Mouse (Mus musculus) heart, embryonic 13.5 days (tissue): ENCODE measurements around the gene Dusp22. TPM values are rescaled to one million over a fixed set of nuclear protein-coding genes. Genes with fewer than 3 reads are reported as not detected.

Source experiments
- ATAC-seq: fragments of 200-750 bp; cut with Nextera tagmentation; 2 replicates; pipeline ENCODE4 v1.8.0; 2017; ENCODE audit warnings: moderate TSS enrichment; ENCODE audit not compliant: insufficient number of reproducible peaks, low FRiP score, low TSS enrichment; ENCODE audit errors: extremely low read depth
- H3K27ac ChIP-seq: fragments of 300-500 bp; sonication (generic); replicated peaks from 2 replicates; pipeline ENCODE4 v1.5.1; 2015; ENCODE audit warnings: moderate library complexity, mild to moderate bottlenecking, inconsistent platforms
- H3K27me3 ChIP-seq: fragments of 300-500 bp; sonication (generic); replicated peaks from 2 replicates; pipeline ENCODE4 v1.6.1; 2015; ENCODE audit warnings: mild to moderate bottlenecking, inconsistent platforms
- H3K36me3 ChIP-seq: fragments of 300-500 bp; sonication (generic); 2 replicates; pipeline ENCODE4 v1.6.1; 2015; ENCODE audit warnings: mild to moderate bottlenecking, inconsistent platforms
- H3K4me1 ChIP-seq: fragments of 300-500 bp; sonication (generic); 2 replicates; pipeline ENCODE4 v1.6.1; 2015; ENCODE audit warnings: inconsistent platforms
- H3K4me2 ChIP-seq: fragments of 300-500 bp; sonication (generic); 2 replicates; pipeline ENCODE4 v1.6.1; 2015; ENCODE audit warnings: inconsistent platforms, mild to moderate bottlenecking, moderate library complexity
- H3K4me3 ChIP-seq: fragments of 300-500 bp; sonication (generic); 2 replicates; pipeline ENCODE4 v1.5.1; 2015; ENCODE audit warnings: moderate library complexity, mild to moderate bottlenecking, inconsistent platforms
- H3K9ac ChIP-seq: fragments of 300-500 bp; sonication (generic); 2 replicates; pipeline ENCODE4 v1.6.1; 2015; ENCODE audit warnings: inconsistent platforms, mild to moderate bottlenecking, moderate library complexity
- H3K9me3 ChIP-seq: fragments of 300-500 bp; sonication (generic); 2 replicates; pipeline ENCODE4 v1.6.1; 2016; ENCODE audit warnings: inconsistent platforms
- WGBS: fragments of 180-500 bp; shearing (Covaris S2); methylation state at CpG from one replicate; pipeline ENCODE4 v1.1.7; 2015; ENCODE audit warnings: mixed read lengths; 5-methylcytosine and 5-hydroxymethylcytosine counted together
- polyA plus RNA-seq: library from polyadenylated mRNA; unstranded; fragments of >200 nt; fragmentation: Nextera tagmentation; extraction: Ambion mirVana; gene quantifications from 2 replicates; pipeline ENCODE4 v1.2.1, GENCODE M21; 2015

The Dusp22 gene
- polyA plus RNA-seq, 1 experiment from 2014 or later, result 18.5 TPM

DNA sequence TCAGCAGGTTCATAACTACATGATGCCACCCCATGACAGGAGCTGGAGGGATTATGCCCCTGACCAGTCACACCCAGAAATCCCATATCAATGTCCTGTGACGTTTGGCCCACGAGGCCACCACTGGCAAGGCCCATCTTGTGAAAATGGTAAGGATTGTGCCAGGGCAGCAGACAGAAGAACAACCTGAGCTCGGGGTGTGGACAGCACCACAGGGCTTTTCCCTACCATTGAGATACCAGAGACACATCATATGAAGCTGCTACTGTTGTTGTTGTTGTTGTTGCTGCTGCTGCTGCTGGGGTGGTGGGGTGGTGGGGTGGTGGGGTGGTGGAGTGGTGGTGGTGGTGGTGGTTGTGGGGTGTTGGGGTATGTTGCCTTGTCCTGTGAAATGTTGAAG, 93.6 kb downstream of the Dusp22 start:
- no peak overlapping the region for H3K4me2 ChIP-seq
- H3K4me1 ChIP-seq, result peaks cover 23% of the 10 kb centered on the region
- peaks cover 78% of the 10 kb centered on the region for H3K27me3 ChIP-seq
- H3K4me3 ChIP-seq, result no peak overlapping the region
- no peak overlapping the region for H3K9ac ChIP-seq
- no peaks in the 10 kb centered on the region for H3K36me3 ChIP-seq
- no peak overlapping the region for H3K27ac ChIP-seq
- WGBS, result 68% methylated on average over 3 of the region's 3 CpGs
- ATAC-seq, result no peak
- no peaks in the 10 kb centered on the region for H3K9me3 ChIP-seq

DNA sequence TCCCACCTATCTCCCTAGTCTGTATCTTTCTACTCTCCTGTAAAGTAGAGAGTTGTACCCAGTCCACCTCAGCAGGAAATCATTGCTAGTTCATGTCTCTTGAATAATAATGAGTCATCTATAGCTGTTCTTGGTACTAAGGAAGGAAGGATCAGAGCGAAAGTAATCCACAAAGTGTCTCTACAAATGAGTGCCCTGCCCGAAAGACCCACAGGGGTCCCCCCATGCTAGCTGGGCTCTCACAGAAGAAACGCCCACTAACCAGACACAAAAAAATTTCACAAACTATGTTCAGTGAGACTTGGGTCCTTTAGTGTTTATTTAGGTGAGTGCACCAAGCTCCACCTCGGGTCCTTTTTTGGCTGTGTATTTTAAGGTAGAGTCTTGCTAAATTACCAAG, 94.3 kb downstream of the Dusp22 start:
- 74% methylated on average over 4 of the region's 4 CpGs for WGBS
- H3K4me1 ChIP-seq, result peaks cover 17% of the 10 kb centered on the region
- H3K36me3 ChIP-seq, result no peaks in the 10 kb centered on the region
- no peak for ATAC-seq
- no peaks in the 10 kb centered on the region for H3K9me3 ChIP-seq
- H3K4me3 ChIP-seq, result no peak overlapping the region
- no peak overlapping the region for H3K4me2 ChIP-seq
- H3K27me3 ChIP-seq, result peaks cover 72% of the 10 kb centered on the region
- no peak overlapping the region for H3K9ac ChIP-seq
- no peak overlapping the region for H3K27ac ChIP-seq

DNA sequence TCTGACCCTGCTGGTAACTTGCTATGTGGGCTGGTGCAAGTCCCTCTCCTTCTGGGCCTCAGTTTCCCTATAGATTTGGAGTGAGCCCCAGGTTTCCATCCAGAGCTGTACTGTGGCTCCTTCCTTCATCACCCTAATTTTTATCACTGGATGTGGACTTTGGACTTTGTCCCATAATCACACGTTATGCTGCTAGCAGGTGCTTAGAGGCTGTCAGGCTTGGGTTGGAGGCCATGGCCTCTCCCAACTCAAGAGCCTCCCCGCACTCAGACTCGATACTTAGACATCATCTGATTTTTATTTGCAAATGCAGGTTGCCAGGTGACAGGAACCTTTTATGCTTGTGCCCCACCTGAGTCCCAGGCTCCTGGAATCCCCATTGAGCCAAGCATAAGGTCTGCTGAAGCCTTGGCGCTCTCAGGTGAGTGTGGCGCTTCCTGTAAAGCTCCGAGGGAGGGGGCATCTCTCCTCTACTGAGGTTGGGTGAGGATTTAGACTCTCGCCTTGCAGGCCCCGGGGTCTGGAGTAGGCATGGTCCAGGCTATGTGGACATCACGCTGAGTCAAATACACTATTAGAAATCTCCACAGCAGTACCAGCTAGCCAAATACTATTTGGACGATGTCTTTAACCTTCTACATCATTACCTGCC, 95.2 kb downstream of the Dusp22 start:
- Histone ChIP-seq H3K4me3 (no peak overlapping the region), H3K36me3 (no peaks in the 10 kb centered on the region), H3K4me2 (no peak overlapping the region), H3K4me1 (peaks cover 8% of the 10 kb centered on the region), H3K9ac (no peak overlapping the region), H3K9me3 (no peaks in the 10 kb centered on the region), H3K27ac (no peak overlapping the region), H3K27me3 (peaks cover 63% of the 10 kb centered on the region)
- ATAC-seq, result no peak
- WGBS, result 74% methylated on average over 10 of the region's 10 CpGs

DNA sequence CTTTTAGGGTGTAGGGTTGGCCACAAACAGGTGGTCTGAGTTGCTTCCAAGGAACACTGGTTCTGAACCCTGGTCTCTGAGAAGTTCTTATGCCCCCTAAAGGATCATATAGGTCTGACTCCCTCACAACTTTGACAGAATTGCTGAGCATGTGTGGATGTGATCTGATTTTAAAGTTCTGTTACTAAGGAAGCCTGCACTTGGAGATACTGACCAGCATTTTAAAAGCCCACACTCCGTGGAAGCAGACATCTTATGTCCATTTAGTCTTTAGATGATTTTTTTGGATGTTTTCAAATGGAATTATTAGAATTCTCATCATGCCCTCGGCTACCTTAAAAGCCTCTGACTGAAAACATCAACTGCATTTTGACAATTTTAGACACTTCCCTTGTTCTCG, 95.8 kb downstream of the Dusp22 start:
- no peak for ATAC-seq
- H3K27me3 ChIP-seq, result peaks cover 56% of the 10 kb centered on the region
- H3K4me2 ChIP-seq, result no peak overlapping the region
- no peaks in the 10 kb centered on the region for H3K36me3 ChIP-seq
- H3K4me1 ChIP-seq, result peaks cover 2% of the 10 kb centered on the region
- H3K27ac ChIP-seq, result no peak overlapping the region
- H3K9ac ChIP-seq, result no peak overlapping the region
- H3K4me3 ChIP-seq, result no peak overlapping the region
- 64% methylated on average over 3 of the region's 3 CpGs for WGBS
- no peaks in the 10 kb centered on the region for H3K9me3 ChIP-seq

DNA sequence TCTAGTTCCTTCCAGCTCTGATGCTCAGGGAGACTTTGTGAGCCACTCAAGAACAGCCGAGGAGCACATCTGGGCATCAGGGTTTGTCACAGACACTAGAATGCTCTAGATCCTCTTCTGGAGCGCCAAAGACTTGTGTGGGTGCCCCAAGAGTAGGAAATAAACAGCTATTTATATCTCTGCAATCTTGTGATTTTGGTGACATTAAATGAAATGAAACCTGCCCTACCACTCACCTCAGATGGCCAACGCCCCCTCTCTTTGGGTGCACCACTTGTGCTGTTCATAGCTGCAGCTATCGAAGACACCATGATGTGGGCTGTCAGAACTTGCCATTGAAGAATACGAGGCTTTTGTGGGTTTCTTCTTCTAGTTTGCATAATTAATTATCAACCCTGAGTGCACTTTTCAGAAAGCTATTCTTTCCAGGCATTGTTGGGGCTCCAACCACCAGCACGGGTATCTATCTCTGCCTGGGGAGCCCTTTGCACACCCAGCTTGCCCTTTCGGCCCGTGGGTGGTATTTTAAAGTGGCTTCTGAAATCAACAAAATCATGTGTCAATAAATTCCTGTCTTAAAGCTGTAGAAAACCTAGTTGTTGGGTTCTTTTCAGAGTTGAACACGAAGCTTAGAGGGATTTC, 96.3 kb downstream of the Dusp22 start:
- H3K9me3 ChIP-seq, result no peaks in the 10 kb centered on the region
- WGBS, result 69% methylated on average over 9 of the region's 9 CpGs
- no peaks in the 10 kb centered on the region for H3K36me3 ChIP-seq
- H3K9ac ChIP-seq, result no peak overlapping the region
- H3K27ac ChIP-seq, result no peak overlapping the region
- no peaks in the 10 kb centered on the region for H3K4me1 ChIP-seq
- no peak overlapping the region for H3K4me3 ChIP-seq
- ATAC-seq, result no peak
- H3K27me3 ChIP-seq, result peaks cover 51% of the 10 kb centered on the region
- no peak overlapping the region for H3K4me2 ChIP-seq

DNA sequence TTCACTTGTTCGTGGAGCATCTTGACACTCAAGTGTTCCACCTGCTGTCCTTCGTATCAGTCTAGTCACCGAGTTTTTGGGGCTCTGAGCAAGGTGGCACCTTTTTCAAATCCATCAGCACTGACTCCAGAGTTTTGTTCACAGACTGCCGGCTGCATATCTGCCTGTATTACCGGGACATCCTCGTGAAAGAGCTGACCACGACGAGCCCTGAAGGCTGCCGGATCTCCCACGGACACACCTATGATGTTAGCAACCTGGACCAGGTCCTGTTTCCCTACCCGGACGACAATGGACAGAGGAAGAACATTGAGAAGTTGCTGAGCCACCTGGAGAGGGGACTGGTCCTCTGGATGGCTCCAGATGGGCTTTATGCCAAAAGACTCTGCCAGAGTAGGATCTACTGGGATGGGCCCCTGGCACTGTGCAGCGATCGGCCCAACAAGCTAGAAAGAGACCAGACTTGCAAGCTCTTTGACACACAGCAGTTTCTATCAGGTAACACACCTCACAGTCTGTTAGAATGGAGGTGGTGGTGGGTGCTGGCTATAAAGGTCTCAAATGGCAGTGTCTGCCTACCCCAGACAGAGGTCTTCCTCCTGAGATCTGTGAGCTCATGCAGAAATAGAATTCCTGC, 97.6 kb downstream of the Dusp22 start:
- WGBS, result 72% methylated on average over 14 of the region's 14 CpGs
- Histone ChIP-seq H3K4me3 (no peak overlapping the region), H3K27ac (no peak overlapping the region), H3K36me3 (no peaks in the 10 kb centered on the region), H3K9me3 (no peaks in the 10 kb centered on the region), H3K27me3 (peaks cover 38% of the 10 kb centered on the region), H3K9ac (no peak overlapping the region), H3K4me1 (no peaks in the 10 kb centered on the region), H3K4me2 (no peak overlapping the region)
- no peak for ATAC-seq

DNA sequence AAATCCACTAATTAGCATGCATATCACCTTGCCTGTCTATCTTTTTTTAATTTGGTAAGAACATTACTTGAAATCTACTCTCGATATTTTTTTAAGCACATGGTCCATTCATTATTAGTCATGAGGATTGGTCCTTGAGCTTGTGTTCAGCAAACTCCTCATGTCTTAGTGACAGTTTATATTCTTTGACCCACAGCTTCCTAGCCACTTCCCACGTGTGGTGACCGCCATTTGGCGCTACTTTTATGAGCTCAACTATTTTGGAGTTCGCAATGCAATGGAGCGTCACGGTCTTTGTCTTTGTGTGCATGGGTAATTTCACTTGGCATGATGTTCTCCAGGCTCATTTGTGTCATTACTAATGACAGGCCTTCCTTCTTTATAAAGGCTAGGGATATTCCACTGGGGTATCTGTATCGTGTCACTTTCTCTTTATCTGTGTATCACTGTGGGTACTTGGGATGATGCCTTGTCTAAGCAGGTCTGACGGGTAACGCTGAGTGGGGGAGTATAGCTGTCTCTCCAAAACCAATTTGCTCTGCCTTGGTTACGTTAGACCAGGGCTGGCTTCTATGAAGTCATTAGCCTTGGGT, 99.1 kb downstream of the Dusp22 start:
- Histone ChIP-seq H3K4me2 (no peak overlapping the region), H3K4me3 (no peak overlapping the region), H3K27ac (no peak overlapping the region), H3K9me3 (no peaks in the 10 kb centered on the region), H3K36me3 (no peaks in the 10 kb centered on the region), H3K27me3 (peaks cover 28% of the 10 kb centered on the region), H3K9ac (no peak overlapping the region), H3K4me1 (peaks cover 4% of the 10 kb centered on the region; the same call in 1 of the 2 replicates)
- no peak for ATAC-seq
- WGBS, result 71% methylated on average over 11 of the region's 11 CpGs

DNA sequence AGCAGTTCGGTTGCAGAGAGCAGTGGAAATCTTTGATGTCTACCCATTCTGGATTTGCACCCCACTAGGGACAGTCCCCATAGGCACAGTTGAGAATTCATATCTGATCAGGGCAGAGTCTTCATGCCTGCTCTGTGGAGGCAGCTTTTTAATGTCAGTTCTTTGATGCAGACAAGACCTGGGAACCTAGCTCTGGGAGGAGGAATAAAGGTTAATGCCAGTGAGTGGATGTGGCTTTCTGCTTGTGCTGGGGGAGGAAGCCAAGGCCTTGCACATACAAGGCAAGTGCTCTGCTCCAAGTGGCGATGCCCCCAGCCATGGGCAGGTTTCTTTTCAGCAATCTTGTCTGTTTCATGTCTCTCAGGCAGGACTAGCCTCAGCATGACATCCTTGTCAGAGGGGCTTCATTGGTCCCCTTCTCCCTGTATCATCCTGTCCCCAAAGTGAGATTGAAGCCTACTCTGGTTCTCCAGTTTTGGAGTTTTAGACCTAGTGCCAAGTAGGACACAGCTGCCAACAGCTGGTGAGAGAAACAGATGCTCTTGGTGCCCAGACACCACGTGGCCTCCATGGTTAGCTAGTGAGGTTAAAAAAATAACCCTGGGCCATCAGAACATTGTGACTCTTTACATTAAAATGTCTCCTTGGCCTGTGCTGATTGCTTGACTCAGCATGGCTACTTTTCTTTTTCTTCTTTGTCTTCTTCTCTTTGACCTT, 100.7 kb downstream of the Dusp22 start:
- no peak for ATAC-seq
- Histone ChIP-seq H3K9ac (no peak overlapping the region), H3K27ac (no peak overlapping the region), H3K27me3 (peaks cover 16% of the 10 kb centered on the region), H3K4me1 (peaks cover 6% of the 10 kb centered on the region; the same call in 1 of the 2 replicates), H3K4me2 (no peak overlapping the region), H3K4me3 (no peak overlapping the region), H3K9me3 (no peaks in the 10 kb centered on the region), H3K36me3 (no peaks in the 10 kb centered on the region)
- 67% methylated on average over 3 of the region's 3 CpGs for WGBS

Other genes starting within 250 kb of the Dusp22 start
- 504 and 574 TPM in 2 replicates for gene Uqcrfs1, start 114.6 kb upstream of the Dusp22 start, polyA plus RNA-seq
- gene Irf4, start 89.2 kb downstream of the Dusp22 start, polyA plus RNA-seq, result 0.05 and 0.18 TPM in 2 replicates